Mouse (Mus musculus): ENCODE measurements around the gene Arrdc5.
A peak's percentile ranks its signal among the peaks of the same experiment; 100 is the strongest.

The Arrdc5 gene

GRCm38 (mm10) chr17:56300186-56300585 lies at the start of gene Arrdc5:
TSS of gene Arrdc5 (minus strand) at chr17:56300286.
- no peak for DNase-seq

GRCm38 (mm10) chr17:56348586-56348985 lies 48.5 kb upstream of the Arrdc5 start:
- DNase-seq = no peak

GRCm38 (mm10) chr17:56348128-56348527 lies 48.0 kb upstream of the Arrdc5 start:
- no peak for DNase-seq

GRCm38 (mm10) chr17:56345364-56345763 lies 45.3 kb upstream of the Arrdc5 start:
- no peak for DNase-seq

- no peak for DNase-seq
These were observed 43.4 kb upstream of the Arrdc5 start for GRCm38 (mm10) chr17:56343466-56343865.

- DNase-seq = no peak
These were observed 40.6 kb upstream of the Arrdc5 start for GRCm38 (mm10) chr17:56340717-56341116.

- DNase-seq = peak; percentile 37
These were observed 38.8 kb upstream of the Arrdc5 start for GRCm38 (mm10) chr17:56338909-56339308.

- DNase-seq = no peak
These were observed 37.7 kb upstream of the Arrdc5 start for GRCm38 (mm10) chr17:56337791-56338190.

- peak; percentile 83 for DNase-seq
These were observed 37.1 kb upstream of the Arrdc5 start for GRCm38 (mm10) chr17:56337190-56337589.

- DNase-seq = peak; percentile 34
These were observed 32.9 kb upstream of the Arrdc5 start for GRCm38 (mm10) chr17:56332987-56333386.

- DNase-seq = no peak
These were observed 31.2 kb upstream of the Arrdc5 start for GRCm38 (mm10) chr17:56331256-56331655.

- DNase-seq = no peak
These were observed 30.3 kb upstream of the Arrdc5 start for GRCm38 (mm10) chr17:56330345-56330744.

- DNase-seq = no peak
These were observed 29.2 kb upstream of the Arrdc5 start for GRCm38 (mm10) chr17:56329267-56329666.

GRCm38 (mm10) chr17:56326153-56327147 lies 26.4 kb upstream of the Arrdc5 start:
- DNase-seq = peak; percentile 32

- DNase-seq = peak; percentile 100
These were observed 25.5 kb upstream of the Arrdc5 start, which contains the start of gene Kdm4b for GRCm38 (mm10) chr17:56325450-56326152. TSS of gene Kdm4b (plus strand) at chr17:56326062.

- DNase-seq = no peak
These were observed 24.3 kb upstream of the Arrdc5 start for GRCm38 (mm10) chr17:56324419-56324818.

GRCm38 (mm10) chr17:56309191-56309945 lies 9.3 kb upstream of the Arrdc5 start:
- DNase-seq = no peak

- DNase-seq = no peak
These were observed 8.0 kb upstream of the Arrdc5 start for GRCm38 (mm10) chr17:56308088-56308487.

- no peak for DNase-seq
These were observed 5.7 kb upstream of the Arrdc5 start for GRCm38 (mm10) chr17:56305826-56306225.

- DNase-seq = no peak
These were observed 5.1 kb upstream of the Arrdc5 start for GRCm38 (mm10) chr17:56305156-56305555.

GRCm38 (mm10) chr17:56304718-56305117 lies 4.6 kb upstream of the Arrdc5 start:
- DNase-seq = no peak

- DNase-seq = peak; percentile 98
These were observed 3.9 kb upstream of the Arrdc5 start for GRCm38 (mm10) chr17:56303847-56304586.

Measured in retina, postnatal 1 day (tissue).